Mouse (Mus musculus): ENCODE results near the gene Mex3a.

The Mex3a gene

GRCm38 (mm10) chr3:88544955-88545591 is 12.9 kb downstream of the Mex3a start:
- DNase-seq (ENCODE audit: low read depth), result no peak

DNA sequence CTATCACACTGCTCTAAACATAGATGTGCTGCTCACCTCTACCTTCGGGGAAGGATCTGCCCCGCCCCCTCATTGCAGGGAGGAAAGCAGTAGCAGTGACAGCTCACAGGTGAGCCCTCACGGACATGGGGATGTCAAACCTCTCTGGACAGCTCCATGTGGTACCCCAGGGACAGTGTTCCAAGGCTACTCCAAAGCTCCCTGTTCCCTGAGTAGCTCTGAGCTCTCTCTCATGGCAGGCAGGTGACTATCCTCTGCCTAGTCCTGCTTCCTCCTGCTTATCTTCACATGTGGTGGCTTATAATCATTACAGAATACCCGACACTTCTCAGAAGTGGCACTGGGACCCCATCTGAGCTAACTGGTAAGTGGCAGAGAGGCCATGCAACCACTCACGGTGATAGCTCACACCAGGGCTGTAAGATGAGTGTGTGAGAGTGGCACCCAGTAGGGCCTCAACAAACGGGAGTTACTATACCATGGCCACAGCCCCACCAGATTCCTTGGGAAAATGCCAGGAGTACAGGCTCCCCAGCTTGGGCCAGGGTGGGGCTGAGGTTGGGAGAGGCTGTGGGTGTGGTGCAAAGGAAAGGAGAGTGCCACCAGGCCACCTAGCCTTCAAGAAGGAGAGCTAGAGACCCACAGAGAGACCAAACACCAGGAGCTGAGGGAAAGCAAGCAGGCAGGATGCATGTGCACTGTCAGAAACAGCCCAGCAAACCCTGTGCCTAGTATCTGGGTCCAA is 14.7 kb downstream of the Mex3a start:
- DNase-seq (ENCODE audit: low read depth), result no peak

DNA sequence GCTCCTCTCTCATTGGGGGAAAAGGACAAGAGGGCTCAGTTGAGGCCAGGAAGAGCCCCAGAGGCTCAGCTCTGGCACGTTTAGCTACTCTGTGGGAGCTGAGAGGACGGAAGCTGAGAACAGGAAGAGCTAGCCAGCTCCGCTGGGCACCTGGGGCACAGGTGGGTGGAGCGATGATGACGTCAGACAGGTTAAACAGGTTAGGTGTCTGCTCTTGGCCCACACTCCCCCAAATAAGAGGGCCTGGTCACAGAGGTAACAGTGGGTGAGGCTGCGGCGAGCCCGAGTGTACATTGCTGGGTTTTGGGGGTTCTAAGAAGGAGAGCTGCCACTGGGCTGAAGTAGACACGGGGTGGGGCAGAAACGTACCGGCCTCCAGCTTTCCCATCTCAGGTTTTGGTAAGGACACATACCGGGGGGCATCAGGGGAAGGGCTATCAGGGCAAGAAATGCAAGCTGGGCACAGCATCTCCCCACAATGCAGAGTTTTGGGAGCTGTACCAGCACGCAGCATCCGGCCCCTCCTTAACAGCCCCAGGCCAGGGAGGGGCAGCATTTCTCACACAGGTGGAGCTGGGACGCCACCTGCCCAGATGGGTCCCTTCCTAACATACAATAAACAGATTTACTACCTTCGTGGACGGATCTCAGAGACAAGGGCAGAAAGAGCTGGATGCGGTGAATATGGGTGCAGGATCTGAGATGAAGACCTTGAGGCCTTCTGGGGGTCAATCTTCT is 16.2 kb downstream of the Mex3a start, which contains the start of gene Rab25:
TSS of gene Rab25 (minus strand) at position 121 of the 738 bp plus-strand sequence.
- DNase-seq (ENCODE audit: low read depth), result no peak

GRCm38 (mm10) chr3:88551586-88551985 is 19.4 kb downstream of the Mex3a start:
- DNase-seq (ENCODE audit: low read depth), result no peak

- no peak for DNase-seq (ENCODE audit: low read depth)
Observed at GRCm38 (mm10) chr3:88552082-88552645, 20.0 kb downstream of the Mex3a start.

DNA sequence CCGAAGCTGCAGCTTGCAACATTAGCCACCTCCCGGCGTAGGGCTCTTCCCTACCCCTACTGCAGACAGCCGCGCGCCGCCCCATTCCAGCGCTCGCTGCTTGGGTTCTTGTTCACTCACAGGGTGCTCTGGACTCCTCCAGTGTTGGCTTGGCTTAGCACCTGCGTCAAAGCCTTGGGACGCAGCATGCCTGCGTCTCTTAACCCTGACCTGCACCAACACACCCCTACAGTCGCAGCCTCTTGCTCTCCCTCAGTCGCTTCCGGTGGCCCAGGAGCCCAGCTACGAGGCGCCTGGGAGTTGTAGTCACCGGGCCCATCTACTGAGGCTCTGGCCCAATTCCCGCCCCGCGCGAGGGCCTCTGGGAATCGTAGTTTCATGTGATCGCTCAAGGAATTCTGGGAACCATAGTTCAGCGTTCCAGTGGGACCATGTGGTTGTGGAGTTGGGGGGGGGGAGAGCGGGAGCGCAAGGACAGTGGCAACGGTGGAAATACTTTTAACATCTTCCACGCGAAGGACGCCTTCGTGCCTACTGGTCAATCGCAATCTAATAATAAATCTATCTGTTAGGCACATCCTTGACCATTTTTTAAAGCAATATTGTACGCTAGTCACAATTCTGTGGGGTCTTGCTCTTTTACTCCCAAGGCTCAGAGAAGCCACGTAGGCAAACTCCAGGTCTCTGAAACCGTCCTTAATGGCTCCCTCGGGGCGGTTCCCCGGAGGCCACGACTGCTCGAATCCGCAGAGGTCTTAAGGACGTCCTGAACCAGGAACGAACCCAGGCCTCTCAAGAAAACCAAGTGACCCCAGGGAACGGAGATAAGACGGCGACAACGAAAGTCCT is 20.7 kb downstream of the Mex3a start, which contains the start of gene Lamtor2:
TSS of gene Lamtor2 (minus strand) at position 399 of the 849 bp plus-strand sequence.
- DNase-seq (ENCODE audit: low read depth), result peak; percentile 97

- peak; percentile 74 for DNase-seq (ENCODE audit: low read depth)
Observed at GRCm38 (mm10) chr3:88553525-88553879, 21.3 kb downstream of the Mex3a start, which contains the start of gene Ubqln4. Gene Ubqln4, plus strand, starts transcription at chr3:88553758.

GRCm38 (mm10) chr3:88553880-88554586 is 21.8 kb downstream of the Mex3a start:
- peak; percentile 62 for DNase-seq (ENCODE audit: low read depth)

GRCm38 (mm10) chr3:88555069-88555605 is 22.9 kb downstream of the Mex3a start:
- no peak for DNase-seq (ENCODE audit: low read depth)

- no peak for DNase-seq (ENCODE audit: low read depth)
Observed at GRCm38 (mm10) chr3:88555731-88556130, 23.5 kb downstream of the Mex3a start.

DNA sequence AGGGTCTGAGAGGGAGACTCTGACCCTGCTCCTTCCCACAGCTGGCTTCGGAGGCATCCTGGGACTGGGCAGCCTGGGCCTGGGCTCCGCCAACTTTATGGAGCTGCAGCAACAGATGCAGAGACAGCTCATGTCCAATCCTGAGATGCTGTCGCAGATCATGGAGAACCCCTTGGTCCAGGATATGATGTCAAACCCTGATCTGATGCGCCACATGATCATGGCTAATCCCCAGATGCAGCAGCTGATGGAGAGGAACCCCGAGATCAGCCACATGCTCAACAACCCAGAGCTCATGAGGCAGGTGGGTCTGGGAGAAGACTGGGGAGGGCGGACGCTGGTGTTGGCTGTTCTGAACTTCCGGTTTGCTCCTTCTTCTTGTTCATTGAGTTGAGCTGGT is 24.4 kb downstream of the Mex3a start:
- no peak for DNase-seq (ENCODE audit: low read depth)

DNA sequence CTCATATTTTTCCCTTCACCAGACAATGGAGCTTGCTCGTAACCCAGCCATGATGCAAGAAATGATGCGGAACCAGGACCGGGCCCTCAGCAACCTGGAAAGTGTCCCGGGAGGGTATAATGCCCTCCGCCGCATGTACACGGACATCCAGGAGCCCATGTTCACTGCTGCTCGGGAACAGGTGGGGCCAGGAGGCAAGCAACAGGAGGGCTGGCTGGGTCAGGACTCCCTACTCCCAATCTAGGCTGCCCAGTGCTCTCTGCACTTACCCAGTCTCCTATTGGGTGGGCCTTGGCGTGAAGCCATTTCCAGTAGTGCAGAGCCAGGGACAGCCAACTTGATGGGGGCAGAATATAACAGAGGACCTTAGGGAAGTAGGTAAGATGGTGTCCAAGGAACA is 27.4 kb downstream of the Mex3a start:
- no peak for DNase-seq (ENCODE audit: low read depth)

DNA sequence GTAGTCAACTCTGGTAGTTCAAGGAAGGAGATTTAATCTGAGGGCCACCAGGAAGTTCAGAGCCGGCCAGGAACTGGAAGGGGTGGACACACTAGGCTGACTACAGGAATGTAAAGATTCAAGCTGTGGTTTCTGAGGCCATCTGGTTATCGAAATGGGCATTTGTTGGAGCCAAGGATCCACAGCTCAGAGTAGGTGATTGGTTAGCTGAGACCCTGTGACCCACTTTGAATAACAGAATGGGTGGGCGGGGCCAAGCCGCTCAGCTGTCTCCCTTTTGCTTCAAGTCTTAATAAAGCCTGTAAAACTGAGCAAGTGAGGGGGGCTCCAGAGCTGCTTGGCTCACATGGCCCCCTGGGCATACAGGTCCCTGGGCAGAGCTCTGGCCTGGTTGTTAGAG is 29.8 kb downstream of the Mex3a start:
- no peak for DNase-seq (ENCODE audit: low read depth)

DNA sequence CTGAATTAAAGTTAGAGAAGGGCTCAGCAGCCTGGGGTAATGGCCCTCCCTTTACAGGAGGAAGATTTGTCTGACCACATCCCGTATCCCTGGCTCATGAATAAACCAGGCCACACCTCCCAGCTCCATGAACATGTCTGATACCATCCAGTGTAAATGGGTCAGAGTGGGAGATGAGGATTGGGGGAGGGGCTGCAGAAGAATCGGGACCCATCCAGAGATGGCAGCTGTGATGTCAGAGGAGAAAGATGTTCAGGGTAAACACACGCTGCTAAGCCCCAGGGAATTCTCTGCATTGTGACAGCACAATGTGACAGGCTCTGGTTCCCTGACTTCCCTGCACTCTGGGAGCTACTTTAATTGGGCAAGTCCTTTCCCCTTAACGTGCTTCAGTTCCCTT is 31.2 kb downstream of the Mex3a start:
- no peak for DNase-seq (ENCODE audit: low read depth)

DNA sequence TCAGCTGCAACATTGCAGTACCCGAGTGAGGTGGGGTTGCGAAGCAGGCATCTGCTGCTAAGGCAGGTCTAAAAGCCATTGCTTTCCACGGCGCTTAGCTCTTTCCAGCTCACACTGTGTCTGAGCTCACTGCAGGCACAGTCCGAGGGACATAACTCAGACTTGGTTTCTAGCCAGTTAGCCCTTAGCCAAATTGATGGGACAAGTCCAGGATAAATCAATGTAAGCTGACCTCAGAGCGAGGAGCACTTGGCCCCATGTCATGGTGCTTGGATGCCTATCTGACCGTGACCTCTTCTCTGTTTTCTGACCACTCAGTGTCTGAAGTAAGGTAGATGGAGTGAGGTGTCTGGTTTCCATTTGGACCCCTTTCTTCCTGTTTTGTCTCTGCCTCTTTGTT is 31.8 kb downstream of the Mex3a start:
- DNase-seq (ENCODE audit: low read depth), result no peak

DNA sequence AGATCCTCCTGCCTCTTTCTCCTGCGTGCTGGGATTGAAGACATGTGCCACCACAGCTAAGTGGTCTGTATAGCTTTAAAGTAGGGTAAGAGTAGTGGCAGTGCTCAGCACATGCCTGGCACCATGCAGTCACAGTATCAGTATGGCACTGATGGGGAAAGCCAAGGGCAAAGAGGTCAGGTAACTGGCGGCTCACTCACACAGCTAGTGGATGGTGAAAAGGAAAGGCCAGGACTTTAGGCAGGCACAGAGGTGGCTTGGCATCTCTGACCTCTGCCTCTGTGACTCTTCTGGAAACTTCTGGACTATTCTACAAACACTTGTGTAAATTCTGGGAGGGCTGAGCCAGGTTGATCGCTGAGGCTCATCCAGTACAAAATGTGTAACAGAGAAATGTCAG is 33.9 kb downstream of the Mex3a start:
- no peak for DNase-seq (ENCODE audit: low read depth)

GRCm38 (mm10) chr3:88566536-88567061 is 34.4 kb downstream of the Mex3a start:
- DNase-seq (ENCODE audit: low read depth), result no peak

GRCm38 (mm10) chr3:88567892-88568291 is 35.7 kb downstream of the Mex3a start:
- DNase-seq (ENCODE audit: low read depth), result no peak

DNA sequence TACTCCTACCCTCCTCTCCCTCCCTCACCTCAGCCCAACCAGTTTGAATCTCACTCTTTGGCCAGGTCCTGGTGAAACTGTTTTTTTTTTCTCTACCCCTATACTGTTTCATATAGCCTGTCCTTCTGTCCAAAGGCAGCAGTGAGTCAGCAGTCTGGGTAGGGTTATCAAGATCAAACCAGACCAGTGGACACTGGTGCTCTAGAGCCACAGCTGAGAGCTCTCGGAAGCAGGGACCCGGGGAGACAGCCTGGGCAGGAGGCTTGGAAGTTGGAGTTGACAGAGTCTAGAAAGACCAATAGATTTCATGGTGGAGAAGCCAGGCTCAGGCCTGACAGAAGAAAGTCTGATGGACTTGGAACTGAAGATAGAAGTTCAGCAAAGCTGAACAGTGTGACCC is 36.4 kb downstream of the Mex3a start:
- DNase-seq (ENCODE audit: low read depth), result no peak

- no peak for DNase-seq (ENCODE audit: low read depth)
Observed at GRCm38 (mm10) chr3:88569093-88569492, 36.9 kb downstream of the Mex3a start.
